Mouse (Mus musculus) large intestine, adult 2 months (tissue): ENCODE results near the gene Gm8764. TPM values are rescaled to one million over a fixed set of nuclear protein-coding genes. Genes with fewer than 3 reads are reported as not detected.
"Not testable (repeated sequence)": the region's sequence is repeated elsewhere in the genome, so short reads cannot be mapped to it uniquely, and the experiment has no call there.

Source experiments
- DNase-seq: peaks from one replicate; pipeline ENCODE4 v3.0.0-alpha.2; 2012; ENCODE audit warnings: low read depth, low spot score
- WGBS: fragments of 180-500 bp; shearing (Covaris S2); methylation state at CpG from one replicate; pipeline ENCODE4 v1.1.7; 2018; 5-methylcytosine and 5-hydroxymethylcytosine counted together
- polyA plus RNA-seq: library from polyadenylated mRNA; depleted of rRNA; stranded (reverse); fragments of >200 nt; gene quantifications from 2 replicates; pipeline ENCODE4 v1.2.3, GENCODE M21; 2012; rRNA removed

The Gm8764 gene
- not detected in 2 replicates for polyA plus RNA-seq

GRCm38 (mm10) chr10:104159706-104160105 is at the start of gene Gm8764:
Gm8764 (plus strand) TSS chr10:104160006.
- DNase-seq = not testable (repeated sequence)
- WGBS = no CpG with 5 or more reads among the region's 3 CpGs

- 62% methylated on average over 3 of the region's 3 CpGs for WGBS
- DNase-seq = no peak
Measured at GRCm38 (mm10) chr10:104110044-104110443, 49.8 kb upstream of the Gm8764 start.

GRCm38 (mm10) chr10:104118312-104118711 is 41.5 kb upstream of the Gm8764 start:
- DNase-seq = no peak
- WGBS = 62% methylated on average over 2 of the region's 2 CpGs

DNA sequence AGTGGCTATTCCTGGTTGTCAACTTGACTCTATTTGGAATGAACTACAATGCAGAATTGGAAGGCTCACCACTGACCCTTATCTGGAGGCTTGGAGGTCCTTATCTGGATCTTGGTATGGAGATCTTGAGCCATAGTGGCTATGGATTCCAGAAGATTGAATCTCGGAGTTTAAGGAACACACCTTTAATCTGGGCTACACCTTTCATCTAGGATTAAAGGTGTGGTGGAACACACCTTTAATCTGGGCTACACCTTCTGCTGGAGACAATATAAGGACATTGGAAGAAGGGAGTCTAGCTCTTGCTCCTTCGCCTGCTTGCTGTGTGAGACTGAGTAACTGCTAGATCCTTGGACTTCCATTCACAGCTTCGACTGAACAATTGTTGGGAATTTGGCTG is 17.1 kb upstream of the Gm8764 start, which contains the start of gene Gm21293:
Gene Gm21293, plus strand, starts transcription at position 301 of the 400 bp plus-strand sequence.
- not testable (repeated sequence) for DNase-seq
- WGBS = no CpG with 5 or more reads among the region's 3 CpGs

- no CpG with 5 or more reads among the region's 3 CpGs for WGBS
- DNase-seq = not testable (repeated sequence)
Measured at GRCm38 (mm10) chr10:104151197-104151596, 8.6 kb upstream of the Gm8764 start, which contains the start of gene Gm6763. Gm6763 (plus strand) TSS chr10:104151497.

- WGBS = no CpG with 5 or more reads among the region's 3 CpGs
Measured at GRCm38 (mm10) chr10:104168215-104168614, 8.4 kb downstream of the Gm8764 start, which contains the start of gene Gm21304. Gm21304 (plus strand) TSS chr10:104168515.

GRCm38 (mm10) chr10:104176724-104177123 is 16.9 kb downstream of the Gm8764 start, which contains the start of gene Gm21312:
Gm21312 (plus strand) TSS chr10:104177024.
- DNase-seq = not testable (repeated sequence)
- no CpG with 5 or more reads among the region's 3 CpGs for WGBS

More at GRCm38 (mm10) chr10:104168215-104168614, 8.4 kb downstream of the Gm8764 start, which contains the start of gene Gm21304:
- DNase-seq = not testable (repeated sequence)

GRCm38 (mm10) chr10:104185233-104185632 is 25.4 kb downstream of the Gm8764 start, which contains the start of gene Gm20765:
Gm20765 (plus strand) TSS chr10:104185533.
- no CpG with 5 or more reads among the region's 3 CpGs for WGBS
- not testable (repeated sequence) for DNase-seq

DNA sequence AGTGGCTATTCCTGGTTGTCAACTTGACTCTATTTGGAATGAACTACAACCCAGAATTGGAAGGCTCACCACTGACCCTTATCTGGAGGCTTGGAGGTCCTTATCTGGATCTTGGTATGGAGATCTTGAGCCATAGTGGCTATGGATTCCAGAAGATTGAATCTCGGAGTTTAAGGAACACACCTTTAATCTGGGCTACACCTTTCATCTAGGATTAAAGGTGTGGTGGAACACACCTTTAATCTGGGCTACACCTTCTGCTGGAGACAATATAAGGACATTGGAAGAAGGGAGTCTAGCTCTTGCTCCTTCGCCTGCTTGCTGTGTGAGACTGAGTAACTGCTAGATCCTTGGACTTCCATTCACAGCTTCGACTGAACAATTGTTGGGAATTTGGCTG is 33.9 kb downstream of the Gm8764 start, which contains the start of gene Gm4340:
Gene Gm4340, plus strand, starts transcription at position 301 of the 400 bp plus-strand sequence.
- not testable (repeated sequence) for DNase-seq
- no CpG with 5 or more reads among the region's 3 CpGs for WGBS

DNA sequence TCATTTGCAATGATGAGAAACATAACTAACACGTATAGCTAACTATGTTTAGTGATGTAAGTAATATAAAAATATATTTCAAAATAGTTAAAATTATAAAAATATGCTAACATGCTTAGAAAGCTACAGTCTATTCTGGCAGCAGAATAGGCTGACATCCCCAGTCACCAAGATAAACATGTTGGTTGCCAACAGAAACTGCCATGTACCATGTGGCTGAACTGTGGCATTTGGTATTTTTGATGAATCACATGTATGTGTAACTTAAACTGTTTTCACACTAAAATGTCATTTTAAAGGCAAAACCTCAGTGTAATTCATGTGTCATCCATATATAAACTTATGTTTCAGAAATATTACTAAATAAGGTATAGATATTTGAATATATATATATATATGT is 49.8 kb downstream of the Gm8764 start:
- 73% methylated on average over 1 of the region's 1 CpGs for WGBS
- DNase-seq = no peak

DNA sequence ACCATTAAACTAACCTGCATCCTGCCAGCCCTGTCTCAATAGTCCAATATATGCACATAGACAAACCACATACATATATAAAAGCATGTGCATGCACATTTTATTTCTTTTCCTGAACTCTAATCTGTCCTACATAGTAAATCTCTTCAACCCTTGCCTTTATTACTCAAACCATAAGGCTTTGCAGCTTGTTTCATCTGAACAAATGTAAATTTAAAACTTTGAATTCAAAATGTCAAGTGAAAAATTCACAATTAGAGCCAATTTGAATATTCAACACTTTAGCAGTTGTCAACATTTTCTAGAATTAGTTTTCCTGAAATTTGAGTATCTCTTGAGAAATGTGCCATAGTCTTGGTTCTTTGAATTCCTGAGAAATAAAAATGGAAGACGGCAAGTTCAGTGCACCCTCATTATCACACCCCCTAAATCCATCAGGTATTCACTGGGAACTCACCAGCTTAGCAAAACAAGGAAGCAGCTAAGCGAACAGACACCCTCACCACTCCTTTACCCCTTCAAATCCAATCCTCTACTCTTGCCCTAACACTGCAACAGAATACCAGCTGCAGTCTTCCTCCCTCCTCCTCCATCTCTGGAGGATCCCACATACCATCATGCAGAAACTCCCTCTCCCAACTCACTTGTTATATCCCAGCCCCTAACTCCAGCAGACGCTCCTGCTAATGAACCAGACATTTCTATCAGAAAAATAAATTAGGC is 50.6 kb downstream of the Gm8764 start:
- WGBS = 82% methylated on average over 3 of the region's 3 CpGs
- DNase-seq = no peak

Other genes starting within 250 kb of the Gm8764 start
- not detected in 2 replicates for gene Gm21293, start 17.0 kb upstream of the Gm8764 start, polyA plus RNA-seq
- not detected in 2 replicates for gene Gm6763, start 8.5 kb upstream of the Gm8764 start, polyA plus RNA-seq
- gene Gm21304, start 8.5 kb downstream of the Gm8764 start, polyA plus RNA-seq = not detected in 2 replicates
- gene Gm21312, start 17.0 kb downstream of the Gm8764 start, polyA plus RNA-seq = not detected in 2 replicates
- not detected in 2 replicates for gene Gm20765, start 25.5 kb downstream of the Gm8764 start, polyA plus RNA-seq
- gene Gm4340, start 34.0 kb downstream of the Gm8764 start, polyA plus RNA-seq = not detected in 2 replicates